Mouse (Mus musculus) adrenal gland, adult 18-20 months (tissue): ENCODE data around the gene Ak2. TPM values are rescaled to one million over a fixed set of nuclear protein-coding genes. Genes with fewer than 3 reads are reported as not detected.

Experiments used
- DNase-seq, 2 experiments: peaks; one replicate each; pipeline ENCODE4 v3.0.0; 2021 to 2022; ENCODE audit warnings: low spot score in 2 of 2
- total RNA-seq, 2 experiments: library from RNA; stranded (reverse); gene quantifications; 1 replicate in 1 of 2; 2 replicates in 1 of 2; pipeline ENCODE4 v1.2.3; 2021

The Ak2 gene
- total RNA-seq, 2 experiments from 2014 or later: 111 to 164 TPM

GRCm38 (mm10) chr4:129009521-129009920 lies 17.8 kb downstream of the Ak2 start:
- DNase-seq: no peak

- DNase-seq: no peak
Measured at GRCm38 (mm10) chr4:129011604-129012121, 19.9 kb downstream of the Ak2 start.

GRCm38 (mm10) chr4:129013151-129013864 lies 21.6 kb downstream of the Ak2 start:
- DNase-seq: no peak

- no peak for DNase-seq
Measured at GRCm38 (mm10) chr4:129016329-129016728, 24.6 kb downstream of the Ak2 start.

- no peak for DNase-seq
Measured at GRCm38 (mm10) chr4:129017150-129017549, 25.4 kb downstream of the Ak2 start.

GRCm38 (mm10) chr4:129018788-129019435 lies 27.2 kb downstream of the Ak2 start:
- DNase-seq: no peak

GRCm38 (mm10) chr4:129019788-129020187 lies 28.0 kb downstream of the Ak2 start:
- DNase-seq: no peak

GRCm38 (mm10) chr4:129020454-129020853 lies 28.7 kb downstream of the Ak2 start:
- DNase-seq: peak; percentile 72 to 81

- no peak for DNase-seq
Measured at GRCm38 (mm10) chr4:129021426-129021825, 29.7 kb downstream of the Ak2 start.

- no peak for DNase-seq
Measured at GRCm38 (mm10) chr4:129021886-129022285, 30.1 kb downstream of the Ak2 start.

- DNase-seq: no peak
Measured at GRCm38 (mm10) chr4:129023884-129024283, 32.1 kb downstream of the Ak2 start.

GRCm38 (mm10) chr4:129024775-129025174 lies 33.0 kb downstream of the Ak2 start:
- DNase-seq: peak; percentile 71 to 82

- no peak for DNase-seq
Measured at GRCm38 (mm10) chr4:129025707-129026106, 33.9 kb downstream of the Ak2 start.

- DNase-seq: no peak
Measured at GRCm38 (mm10) chr4:129030746-129031145, 39.0 kb downstream of the Ak2 start.

- DNase-seq: no peak
Measured at GRCm38 (mm10) chr4:129031408-129031965, 39.7 kb downstream of the Ak2 start.

GRCm38 (mm10) chr4:129032133-129032962 lies 40.6 kb downstream of the Ak2 start:
- no peak for DNase-seq

GRCm38 (mm10) chr4:129032963-129033951 lies 41.5 kb downstream of the Ak2 start:
- peak; percentile 62 to 67 for DNase-seq

GRCm38 (mm10) chr4:129034224-129034623 lies 42.5 kb downstream of the Ak2 start:
- no peak for DNase-seq

- peak; percentile 59 to 64 for DNase-seq
Measured at GRCm38 (mm10) chr4:129034706-129035660, 43.2 kb downstream of the Ak2 start.
